Mouse (Mus musculus): ENCODE results near the gene Fam117b. TPM values are rescaled to one million over a fixed set of nuclear protein-coding genes. Genes with fewer than 3 reads are reported as not detected.

Fam117b gene
- polyA plus RNA-seq, 1 experiment from 2014 or later: 2.9 TPM

DNA sequence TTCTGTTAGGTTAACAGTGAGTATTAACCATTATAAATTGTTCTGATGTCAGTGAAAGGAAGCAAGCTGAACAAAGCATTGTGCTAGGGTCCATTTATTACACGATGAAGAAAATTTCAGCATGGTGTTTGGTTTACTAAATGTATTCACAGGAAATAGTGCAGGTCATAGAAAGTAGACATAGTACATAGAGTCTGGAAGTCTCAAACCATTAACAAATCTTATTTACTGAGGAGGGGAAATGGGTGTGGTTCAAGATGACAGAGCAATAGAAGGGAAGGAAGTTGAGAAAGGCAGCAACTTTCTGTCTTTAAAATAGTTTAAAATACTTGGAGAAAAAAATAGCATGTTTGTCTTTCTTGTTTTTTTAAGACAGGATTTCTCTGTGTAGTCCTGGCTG is 10.4 kb downstream of the Fam117b start:
- no peak overlapping the region for H3K4me3 ChIP-seq (ENCODE audit: low read length)
- H3K9ac ChIP-seq (ENCODE audit: low read length): no peak overlapping the region
- no peak overlapping the region for H3K27ac ChIP-seq (ENCODE audit: low read length)
- no peaks in the 10 kb centered on the region for H3K9me3 ChIP-seq (replicated peaks; ENCODE audit: control insufficient read depth, low read length)
- no peak overlapping the region for H3K4me2 ChIP-seq (ENCODE audit: low read depth, low read length)
- no peak for ATAC-seq (replicated peaks; ENCODE audit: extremely low read depth, insufficient read depth, low FRiP score)
- no peaks in the 10 kb centered on the region for H3K27me3 ChIP-seq (ENCODE audit: control insufficient read depth, insufficient read depth, low read length)
- 71% methylated on average over 1 of the region's 1 CpGs for WGBS
- H3K36me3 ChIP-seq (ENCODE audit: control insufficient read depth, insufficient read depth): 0 out of 2 replicates have a peak, but pooled peaks cover 3% of the 10 kb centered on the region
- H3K4me1 ChIP-seq (ENCODE audit: control insufficient read depth, insufficient read depth, low read length): peaks cover 1% of the 10 kb centered on the region

DNA sequence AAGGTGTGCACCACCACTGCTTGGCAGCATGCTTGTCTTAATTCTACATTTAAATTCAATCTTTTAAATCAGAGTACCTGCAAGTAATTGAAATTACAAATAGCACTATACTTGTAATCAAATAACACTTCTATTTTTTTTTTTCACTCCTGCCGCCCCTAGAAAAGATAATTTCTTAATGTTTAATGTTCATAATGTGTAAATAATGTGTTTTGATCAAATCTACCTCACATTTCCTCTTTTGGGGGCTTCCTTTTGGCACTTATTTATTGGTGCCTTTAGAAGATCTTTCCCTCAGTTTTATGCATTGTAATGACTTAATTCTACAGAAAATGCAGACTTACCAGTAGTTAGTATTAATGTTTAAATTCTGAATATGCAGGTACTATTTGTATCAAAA is 10.9 kb downstream of the Fam117b start:
- no peaks in the 10 kb centered on the region for H3K4me1 ChIP-seq (ENCODE audit: control insufficient read depth, insufficient read depth, low read length)
- 0 out of 2 replicates have a peak, but pooled peaks cover 3% of the 10 kb centered on the region for H3K36me3 ChIP-seq (ENCODE audit: control insufficient read depth, insufficient read depth)
- no peak overlapping the region for H3K9ac ChIP-seq (ENCODE audit: low read length)
- H3K4me3 ChIP-seq (ENCODE audit: low read length): no peak overlapping the region
- no peaks in the 10 kb centered on the region for H3K27me3 ChIP-seq (ENCODE audit: control insufficient read depth, insufficient read depth, low read length)
- WGBS: 83% methylated on average over 1 of the region's 1 CpGs
- no peak for ATAC-seq (replicated peaks; ENCODE audit: extremely low read depth, insufficient read depth, low FRiP score)
- no peak overlapping the region for H3K27ac ChIP-seq (ENCODE audit: low read length)
- no peak overlapping the region for H3K4me2 ChIP-seq (ENCODE audit: low read depth, low read length)
- no peaks in the 10 kb centered on the region for H3K9me3 ChIP-seq (replicated peaks; ENCODE audit: control insufficient read depth, low read length)

DNA sequence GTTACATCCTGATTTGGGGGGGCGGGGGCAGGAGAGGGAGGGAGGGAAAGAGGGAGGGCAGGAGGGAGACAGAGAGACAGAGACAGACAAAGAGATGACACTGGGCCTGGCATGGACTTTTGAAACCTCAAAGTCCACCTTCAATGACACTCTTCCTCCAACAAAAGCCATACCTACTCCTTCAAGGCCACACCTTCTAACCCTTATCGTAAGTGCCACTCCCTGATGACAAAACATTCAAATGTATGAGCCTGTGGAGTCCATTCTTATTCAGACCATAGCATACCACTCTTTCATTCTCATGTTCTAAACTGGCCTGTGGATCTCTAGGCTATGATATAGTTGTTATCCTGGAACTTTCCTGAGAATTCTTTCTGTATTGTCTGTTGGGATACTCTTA is 11.6 kb downstream of the Fam117b start:
- Histone ChIP-seq H3K9ac (ENCODE audit: low read length) (no peak overlapping the region), H3K36me3 (ENCODE audit: control insufficient read depth, insufficient read depth) (0 out of 2 replicates have a peak, but pooled peaks cover 3% of the 10 kb centered on the region), H3K4me1 (ENCODE audit: control insufficient read depth, insufficient read depth, low read length) (no peaks in the 10 kb centered on the region), H3K9me3 (replicated peaks; ENCODE audit: control insufficient read depth, low read length) (no peaks in the 10 kb centered on the region), H3K27me3 (ENCODE audit: control insufficient read depth, insufficient read depth, low read length) (no peaks in the 10 kb centered on the region), H3K27ac (ENCODE audit: low read length) (no peak overlapping the region), H3K4me2 (ENCODE audit: low read depth, low read length) (no peak overlapping the region), H3K4me3 (ENCODE audit: low read length) (no peak overlapping the region)
- 93% methylated on average over 2 of the region's 2 CpGs for WGBS
- no peak for ATAC-seq (replicated peaks; ENCODE audit: extremely low read depth, insufficient read depth, low FRiP score)

DNA sequence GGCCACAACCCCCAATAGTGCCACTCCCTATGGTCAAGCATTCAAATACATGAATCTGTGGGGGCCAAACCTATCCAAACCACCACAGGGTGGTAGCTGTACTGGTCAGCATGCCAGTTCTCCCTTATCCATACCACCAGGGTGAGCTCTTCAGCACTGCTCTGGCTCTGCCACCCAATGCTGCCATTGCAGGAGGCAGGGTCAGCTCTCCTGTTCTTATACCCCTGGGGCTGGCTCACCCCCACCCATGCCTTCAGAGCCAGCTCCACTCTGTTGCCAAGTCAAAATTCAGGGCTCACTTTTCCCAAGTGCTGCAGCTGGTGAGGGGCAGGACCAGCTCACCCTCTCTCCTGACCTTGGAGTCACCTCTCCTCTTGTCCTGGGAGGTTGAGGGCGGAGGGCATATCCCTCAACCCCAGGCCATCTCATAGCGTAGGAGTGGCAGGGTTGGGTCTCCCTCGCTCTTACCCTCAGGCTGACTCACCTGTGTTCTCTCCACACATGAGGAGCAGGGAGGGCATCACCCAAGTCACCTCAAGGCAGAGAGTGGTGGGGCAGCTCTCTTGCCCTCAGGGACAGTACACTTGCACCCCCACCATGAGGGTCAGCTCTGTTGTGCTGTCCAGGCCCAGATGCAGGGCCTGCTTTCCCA is 13.3 kb downstream of the Fam117b start:
- no peak overlapping the region for H3K27ac ChIP-seq (ENCODE audit: low read length)
- H3K4me3 ChIP-seq (ENCODE audit: low read length): no peak overlapping the region
- H3K4me1 ChIP-seq (ENCODE audit: control insufficient read depth, insufficient read depth, low read length): no peaks in the 10 kb centered on the region
- no peaks in the 10 kb centered on the region for H3K9me3 ChIP-seq (replicated peaks; ENCODE audit: control insufficient read depth, low read length)
- 0 out of 2 replicates have a peak, but pooled peaks cover 3% of the 10 kb centered on the region for H3K36me3 ChIP-seq (ENCODE audit: control insufficient read depth, insufficient read depth)
- WGBS: 94% methylated on average over 3 of the region's 3 CpGs
- ATAC-seq (replicated peaks; ENCODE audit: extremely low read depth, insufficient read depth, low FRiP score): no peak; the same call in 1 of the 2 replicates
- no peak overlapping the region for H3K9ac ChIP-seq (ENCODE audit: low read length)
- no peak overlapping the region for H3K4me2 ChIP-seq (ENCODE audit: low read depth, low read length)
- no peaks in the 10 kb centered on the region for H3K27me3 ChIP-seq (ENCODE audit: control insufficient read depth, insufficient read depth, low read length)

DNA sequence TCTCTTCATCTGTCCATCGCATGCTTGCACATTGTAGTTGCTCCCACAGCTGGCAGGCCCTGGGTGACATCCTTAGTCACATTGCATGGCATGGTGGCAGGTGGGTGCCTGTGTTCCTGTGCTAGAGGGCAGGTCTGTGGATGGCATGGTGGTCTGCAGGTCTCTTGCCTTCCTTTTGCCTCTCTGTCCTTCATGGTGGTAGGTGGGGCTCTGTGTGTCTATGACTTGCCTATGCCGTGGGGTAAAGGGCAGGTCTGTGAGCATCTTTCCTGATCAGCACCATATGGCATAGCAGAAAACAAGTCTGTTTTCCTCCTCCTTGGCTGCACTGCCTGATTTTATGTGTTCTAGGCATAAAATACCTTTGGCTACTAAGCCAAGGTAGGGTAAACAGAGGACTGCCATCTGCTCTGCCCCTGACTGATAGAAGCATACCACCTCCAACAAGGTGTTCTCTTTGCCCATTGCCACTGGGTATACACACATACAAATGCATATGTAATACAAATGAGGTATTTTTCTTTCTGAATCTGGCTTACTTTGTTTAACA is 14.4 kb downstream of the Fam117b start:
- H3K9me3 ChIP-seq (replicated peaks; ENCODE audit: control insufficient read depth, low read length): no peaks in the 10 kb centered on the region
- no peaks in the 10 kb centered on the region for H3K27me3 ChIP-seq (ENCODE audit: control insufficient read depth, insufficient read depth, low read length)
- H3K36me3 ChIP-seq (ENCODE audit: control insufficient read depth, insufficient read depth): 0 out of 2 replicates have a peak, but pooled peaks cover 3% of the 10 kb centered on the region
- ATAC-seq (replicated peaks; ENCODE audit: extremely low read depth, insufficient read depth, low FRiP score): no peak
- H3K4me1 ChIP-seq (ENCODE audit: control insufficient read depth, insufficient read depth, low read length): no peaks in the 10 kb centered on the region
- H3K4me3 ChIP-seq (ENCODE audit: low read length): no peak overlapping the region
- H3K9ac ChIP-seq (ENCODE audit: low read length): no peak overlapping the region
- H3K4me2 ChIP-seq (ENCODE audit: low read depth, low read length): no peak overlapping the region
- no peak overlapping the region for H3K27ac ChIP-seq (ENCODE audit: low read length)
- 83% methylated on average over 2 of the region's 2 CpGs for WGBS

DNA sequence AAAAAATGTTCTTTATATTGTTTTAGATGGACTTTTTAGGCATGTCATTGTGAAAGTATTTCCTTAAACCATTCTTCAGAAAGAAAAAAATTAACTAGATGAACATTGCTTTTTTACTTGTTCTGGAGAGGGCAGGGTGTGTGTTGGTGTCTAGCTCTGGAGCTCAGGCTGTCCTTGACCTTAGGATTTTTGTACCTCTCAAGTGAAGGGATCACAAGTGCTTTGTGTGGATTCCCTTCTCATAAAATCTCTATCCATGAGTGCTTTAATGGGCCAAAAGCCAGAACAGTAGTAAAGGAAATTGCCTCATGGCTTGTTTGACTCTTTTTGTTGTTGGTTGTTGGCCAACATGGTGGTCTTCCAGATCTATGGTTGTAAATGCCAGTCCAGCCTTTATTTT is 18.1 kb downstream of the Fam117b start:
- ATAC-seq (replicated peaks; ENCODE audit: extremely low read depth, insufficient read depth, low FRiP score): no peak
- Histone ChIP-seq H3K27ac (ENCODE audit: low read length) (no peak overlapping the region), H3K9me3 (replicated peaks; ENCODE audit: control insufficient read depth, low read length) (no peaks in the 10 kb centered on the region), H3K4me1 (ENCODE audit: control insufficient read depth, insufficient read depth, low read length) (no peaks in the 10 kb centered on the region), H3K9ac (ENCODE audit: low read length) (no peak overlapping the region), H3K27me3 (ENCODE audit: control insufficient read depth, insufficient read depth, low read length) (no peaks in the 10 kb centered on the region), H3K36me3 (ENCODE audit: control insufficient read depth, insufficient read depth) (no peaks in the 10 kb centered on the region), H3K4me3 (ENCODE audit: low read length) (no peak overlapping the region), H3K4me2 (ENCODE audit: low read depth, low read length) (no peak overlapping the region)

DNA sequence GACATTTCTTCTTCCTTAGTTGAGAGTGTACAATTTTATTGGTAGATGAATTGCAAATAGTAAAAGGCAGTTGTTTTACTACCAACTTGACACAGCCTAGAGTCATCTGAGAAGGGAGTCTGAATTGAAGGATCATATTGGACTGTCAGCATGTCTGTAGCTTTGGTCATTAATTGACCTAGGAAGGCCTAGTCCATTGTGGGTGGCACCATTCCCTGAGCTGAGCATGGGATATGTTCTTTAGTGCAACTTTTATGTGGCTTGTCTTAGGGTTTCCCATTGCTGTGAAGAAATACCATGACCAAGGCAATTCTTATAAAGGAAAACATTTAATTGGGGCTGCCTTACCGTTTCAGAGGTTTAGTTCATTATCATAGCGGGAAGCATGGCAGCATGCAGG is 20.2 kb downstream of the Fam117b start:
- no peak overlapping the region for H3K4me2 ChIP-seq (ENCODE audit: low read depth, low read length)

DNA sequence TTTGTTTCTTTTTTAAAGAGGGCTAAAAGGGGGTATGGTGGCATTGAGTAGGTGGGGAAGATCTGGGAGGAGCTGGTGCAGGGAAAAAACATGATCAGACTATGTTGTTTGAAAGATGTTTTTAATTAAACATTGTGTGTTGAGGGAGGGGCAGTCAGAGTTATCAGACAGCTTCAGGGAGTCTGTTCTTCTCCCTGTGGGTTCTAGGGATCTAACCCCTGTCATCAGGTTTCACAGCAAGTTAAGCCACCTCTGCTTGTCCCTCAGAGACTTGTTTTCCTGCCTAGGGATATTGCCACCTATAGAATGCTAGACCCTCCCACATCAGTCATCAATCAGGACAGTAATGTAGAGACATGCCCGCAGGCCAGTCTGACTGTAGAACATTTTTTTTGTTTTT is 28.3 kb downstream of the Fam117b start:
- no peak overlapping the region for H3K9ac ChIP-seq (ENCODE audit: low read length)
- ATAC-seq (replicated peaks; ENCODE audit: extremely low read depth, insufficient read depth, low FRiP score): no peak
- H3K4me3 ChIP-seq (ENCODE audit: low read length): no peak overlapping the region
- H3K4me2 ChIP-seq (ENCODE audit: low read depth, low read length): no peak overlapping the region
- no peak overlapping the region for H3K27ac ChIP-seq (ENCODE audit: low read length)
- H3K27me3 ChIP-seq (ENCODE audit: control insufficient read depth, insufficient read depth, low read length): no peaks in the 10 kb centered on the region
- H3K4me1 ChIP-seq (ENCODE audit: control insufficient read depth, insufficient read depth, low read length): peaks cover 3% of the 10 kb centered on the region
- no peaks in the 10 kb centered on the region for H3K36me3 ChIP-seq (ENCODE audit: control insufficient read depth, insufficient read depth)
- H3K9me3 ChIP-seq (replicated peaks; ENCODE audit: control insufficient read depth, low read length): no peaks in the 10 kb centered on the region
- WGBS: 98% methylated on average over 1 of the region's 1 CpGs

More for the DNA sequence above, 20.2 kb downstream of the Fam117b start:
- no peak for ATAC-seq (replicated peaks; ENCODE audit: extremely low read depth, insufficient read depth, low FRiP score)
- WGBS: 94% methylated on average over 2 of the region's 2 CpGs
- no peaks in the 10 kb centered on the region for H3K27me3 ChIP-seq (ENCODE audit: control insufficient read depth, insufficient read depth, low read length)
- no peak overlapping the region for H3K4me3 ChIP-seq (ENCODE audit: low read length)
- no peak overlapping the region for H3K27ac ChIP-seq (ENCODE audit: low read length)
- H3K36me3 ChIP-seq (ENCODE audit: control insufficient read depth, insufficient read depth): no peaks in the 10 kb centered on the region
- H3K4me1 ChIP-seq (ENCODE audit: control insufficient read depth, insufficient read depth, low read length): no peaks in the 10 kb centered on the region
- no peaks in the 10 kb centered on the region for H3K9me3 ChIP-seq (replicated peaks; ENCODE audit: control insufficient read depth, low read length)
- no peak overlapping the region for H3K9ac ChIP-seq (ENCODE audit: low read length)

DNA sequence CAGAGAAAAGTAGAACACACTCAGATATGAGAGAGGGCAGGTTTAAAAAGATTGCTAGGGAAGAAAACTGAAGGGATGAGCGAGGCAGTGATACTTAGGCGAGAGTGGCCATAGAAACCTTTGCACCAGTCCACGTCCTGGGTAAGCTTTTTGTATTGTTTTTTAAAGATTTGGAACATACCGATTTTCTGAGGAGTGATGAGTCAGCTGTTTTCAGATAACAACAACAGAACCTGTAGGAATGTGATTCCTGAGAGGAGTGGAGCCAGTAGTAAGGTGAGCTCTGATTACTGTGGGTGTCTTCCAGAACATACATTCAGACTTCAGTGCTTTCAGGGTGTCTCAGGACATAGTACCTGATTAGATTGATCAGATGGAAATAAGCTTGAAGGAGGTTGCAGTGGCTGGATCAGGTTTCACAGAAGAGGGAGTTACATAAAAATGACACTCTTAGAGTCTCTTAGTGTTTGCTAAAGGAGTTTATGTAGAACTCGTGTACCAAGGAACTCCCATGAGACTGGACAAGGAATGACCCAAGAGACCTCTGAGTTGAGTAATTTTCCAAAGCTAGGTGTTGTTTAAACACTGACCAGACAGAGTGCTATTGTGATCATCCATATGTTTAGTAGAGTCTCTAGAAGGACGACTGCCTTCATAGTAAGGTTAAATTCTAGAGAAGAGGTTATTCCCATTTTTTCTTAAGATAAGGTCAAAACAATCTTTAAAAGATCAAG is 29.4 kb downstream of the Fam117b start:
- H3K4me1 ChIP-seq (ENCODE audit: control insufficient read depth, insufficient read depth, low read length): peaks cover 3% of the 10 kb centered on the region
- no peaks in the 10 kb centered on the region for H3K36me3 ChIP-seq (ENCODE audit: control insufficient read depth, insufficient read depth)
- 64% methylated on average over 6 of the region's 6 CpGs for WGBS
- H3K4me3 ChIP-seq (ENCODE audit: low read length): no peak overlapping the region
- H3K9ac ChIP-seq (ENCODE audit: low read length): no peak overlapping the region
- no peak for ATAC-seq (replicated peaks; ENCODE audit: extremely low read depth, insufficient read depth, low FRiP score)
- H3K27me3 ChIP-seq (ENCODE audit: control insufficient read depth, insufficient read depth, low read length): no peaks in the 10 kb centered on the region
- no peak overlapping the region for H3K4me2 ChIP-seq (ENCODE audit: low read depth, low read length)
- H3K9me3 ChIP-seq (replicated peaks; ENCODE audit: control insufficient read depth, low read length): no peaks in the 10 kb centered on the region
- H3K27ac ChIP-seq (ENCODE audit: low read length): no peak overlapping the region
